Mouse (Mus musculus) CH12.LX (cell line): ENCODE data around the gene Gtf3c5.

Experiments
- CTCF ChIP-seq, 2 experiments: IDR thresholded peaks in 1 of 2; conservative IDR thresholded peaks in 1 of 2; 2 replicates each; pipeline ENCODE4 v1.5.1; 2011 to 2012; ENCODE audit warnings: low read depth in 2 of 2, low read length in 2 of 2, improper control_type of control experiment in 1 of 2, inconsistent platforms in 1 of 2, mild to moderate bottlenecking in 1 of 2, moderate library complexity in 1 of 2
- EP300 ChIP-seq: IDR thresholded peaks from 2 replicates; pipeline ENCODE4 v1.6.1; 2011; ENCODE audit warnings: low read length, improper control_type of control experiment
- GABPA ChIP-seq: IDR thresholded peaks from 2 replicates; pipeline ENCODE4 v1.6.1; 2012; ENCODE audit warnings: low read depth, low read length, improper control_type of control experiment, inconsistent platforms; ENCODE audit not compliant: insufficient replicate concordance
- MAFK ChIP-seq: IDR thresholded peaks from 2 replicates; pipeline ENCODE4 v1.6.1; 2011; ENCODE audit warnings: low read length, improper control_type of control experiment; ENCODE audit not compliant: insufficient replicate concordance
- MAX ChIP-seq: IDR thresholded peaks from 2 replicates; pipeline ENCODE4 v1.6.1; 2011; ENCODE audit warnings: low read length, improper control_type of control experiment
- POLR2A ChIP-seq: IDR thresholded peaks from 2 replicates; pipeline ENCODE4 v1.6.1; 2011; ENCODE audit warnings: low read depth, mild to moderate bottlenecking, improper control_type of control experiment, low read length

GRCm38 (mm10) chr2:28540587-28541227, 42.8 kb downstream of the Gtf3c5 start:
- TF ChIP-seq EP300 (no peak), POLR2A (no peak), MAFK (no peak), CTCF (conservative IDR thresholded peaks at IDR 0.05 in 1 of 2, IDR thresholded peaks at IDR 0.05 in 1 of 2; ENCODE audit: low read depth in 2 of 2, low read length in 2 of 2) (no peak), GABPA (no peak), MAX (no peak)
